Mouse (Mus musculus) mouse embryonic stem cell (cell line): Measurements from ENCODE around the gene Cerkl.

Source experiments
- in situ Hi-C, 2 experiments: fragments of 300-500 bp; cut with MboI; formaldehyde crosslinking; loops; 1 replicate in 1 of 2; 3 replicates in 1 of 2; pipeline ENCODE4 v1.14.3; 2019 to 2020; ENCODE audit warnings: low sequenced_read_pairs in 2 of 2, low pct_unique_long_range_greater_than_20kb in 1 of 2, mixed read lengths in 1 of 2; ENCODE audit not compliant: unreplicated experiment in 1 of 2

Cerkl gene

GRCm38 (mm10) chr2:79352100-79352802, 104.3 kb downstream of the Cerkl start:
- in situ Hi-C loops: loop anchor here in 1 of 2 experiments (25.0 kb wide), 1 partner anchor 410 kb away; no protein-coding TSS in a partner anchor

- in situ Hi-C loops: loop anchor here in 1 of 2 experiments (25.0 kb wide), 1 partner anchor 411 kb away; no protein-coding TSS in a partner anchor
Observed at GRCm38 (mm10) chr2:79351179-79352099, 105.1 kb downstream of the Cerkl start.

- in situ Hi-C loops: no loop called here
Observed at GRCm38 (mm10) chr2:79343115-79343514, 113.5 kb downstream of the Cerkl start.

GRCm38 (mm10) chr2:79339003-79339402, 117.6 kb downstream of the Cerkl start:
- in situ Hi-C loops: no loop called here

- in situ Hi-C loops: no loop called here
Observed at GRCm38 (mm10) chr2:79336141-79336540, 120.4 kb downstream of the Cerkl start.

GRCm38 (mm10) chr2:79334661-79335060, 121.9 kb downstream of the Cerkl start:
- in situ Hi-C loops: no loop called here

- in situ Hi-C loops: no loop called here
Observed at GRCm38 (mm10) chr2:79328079-79328478, 128.5 kb downstream of the Cerkl start.

- in situ Hi-C loops: no loop called here
Observed at GRCm38 (mm10) chr2:79316182-79316880, 140.3 kb downstream of the Cerkl start.

- in situ Hi-C loops: no loop called here
Observed at GRCm38 (mm10) chr2:79315108-79315507, 141.5 kb downstream of the Cerkl start.

GRCm38 (mm10) chr2:79312499-79312898, 144.1 kb downstream of the Cerkl start:
- in situ Hi-C loops: no loop called here

GRCm38 (mm10) chr2:79309454-79310118, 147.0 kb downstream of the Cerkl start:
- in situ Hi-C loops: loop anchor here (5.0 to 10.0 kb wide), 2 partner anchors 205 to 207 kb away; no protein-coding TSS in a partner anchor

- in situ Hi-C loops: loop anchor here (5.0 to 10.0 kb wide), 2 partner anchors 203 to 205 kb away; no protein-coding TSS in a partner anchor
Observed at GRCm38 (mm10) chr2:79307549-79307948, 149.0 kb downstream of the Cerkl start.

GRCm38 (mm10) chr2:79302398-79302797, 154.2 kb downstream of the Cerkl start:
- in situ Hi-C loops: loop anchor here in 1 of 2 experiments (10.0 kb wide), 1 partner anchor 198 kb away; no protein-coding TSS in a partner anchor

GRCm38 (mm10) chr2:79292431-79292830, 164.2 kb downstream of the Cerkl start:
- in situ Hi-C loops: no loop called here

GRCm38 (mm10) chr2:79291922-79292321, 164.7 kb downstream of the Cerkl start:
- in situ Hi-C loops: no loop called here

GRCm38 (mm10) chr2:79290149-79290548, 166.4 kb downstream of the Cerkl start:
- in situ Hi-C loops: no loop called here

GRCm38 (mm10) chr2:79284206-79284605, 172.4 kb downstream of the Cerkl start:
- in situ Hi-C loops: no loop called here
